Mouse (Mus musculus) cerebellum, adult 9-10 months (tissue): ENCODE measurements at regions not wholly inside any gene's neighbourhood (a gene's known extent, or its start where the extent isn't known, plus 50 kb on each side); places are given as distances from the start of the nearest gene placed in this dataset.
A peak's percentile ranks its signal among the peaks of the same experiment; 100 is the strongest.

Source experiments
- DNase-seq: peaks from one replicate; pipeline ENCODE4 v3.0.0; 2022

GRCm38 (mm10) chr1:186373386-186373785, 256.3 kb upstream of the Lyplal1 start:
- no peak for DNase-seq

GRCm38 (mm10) chr1:186372770-186373353, 255.8 kb upstream of the Lyplal1 start:
- no peak for DNase-seq

GRCm38 (mm10) chr1:186363356-186363755, 246.2 kb upstream of the Lyplal1 start:
- no peak for DNase-seq

- DNase-seq, result peak; percentile 1
Observed at GRCm38 (mm10) chr1:186358011-186358670, 241.0 kb upstream of the Lyplal1 start.

- DNase-seq, result no peak
Observed at GRCm38 (mm10) chr1:186354742-186355141, 237.6 kb upstream of the Lyplal1 start.

GRCm38 (mm10) chr1:186354072-186354471, 237.0 kb upstream of the Lyplal1 start:
- no peak for DNase-seq

GRCm38 (mm10) chr1:186350381-186350780, 233.3 kb upstream of the Lyplal1 start:
- no peak for DNase-seq

GRCm38 (mm10) chr1:186349966-186350365, 232.9 kb upstream of the Lyplal1 start:
- no peak for DNase-seq

GRCm38 (mm10) chr1:186347413-186348147, 230.5 kb upstream of the Lyplal1 start:
- DNase-seq, result no peak

- no peak for DNase-seq
Observed at GRCm38 (mm10) chr1:186345449-186345848, 228.3 kb upstream of the Lyplal1 start.

- no peak for DNase-seq
Observed at GRCm38 (mm10) chr1:186342931-186343506, 225.9 kb upstream of the Lyplal1 start.

- no peak for DNase-seq
Observed at GRCm38 (mm10) chr1:186342391-186342790, 225.3 kb upstream of the Lyplal1 start.

GRCm38 (mm10) chr1:186341878-186342277, 224.8 kb upstream of the Lyplal1 start:
- DNase-seq, result no peak

- no peak for DNase-seq
Observed at GRCm38 (mm10) chr1:186340701-186341100, 223.6 kb upstream of the Lyplal1 start.

- no peak for DNase-seq
Observed at GRCm38 (mm10) chr1:186317285-186317684, 200.2 kb upstream of the Lyplal1 start.

GRCm38 (mm10) chr1:186314180-186314579, 197.1 kb upstream of the Lyplal1 start:
- no peak for DNase-seq

GRCm38 (mm10) chr1:186312698-186313097, 195.6 kb upstream of the Lyplal1 start:
- DNase-seq, result no peak

- no peak for DNase-seq
Observed at GRCm38 (mm10) chr1:186312008-186312407, 194.9 kb upstream of the Lyplal1 start.

- no peak for DNase-seq
Observed at GRCm38 (mm10) chr1:186307627-186308026, 190.5 kb upstream of the Lyplal1 start.

- DNase-seq, result no peak
Observed at GRCm38 (mm10) chr1:186297464-186297863, 180.4 kb upstream of the Lyplal1 start.

- no peak for DNase-seq
Observed at GRCm38 (mm10) chr1:186295201-186295600, 178.1 kb upstream of the Lyplal1 start.

- DNase-seq, result no peak
Observed at GRCm38 (mm10) chr1:186294635-186295034, 177.5 kb upstream of the Lyplal1 start.

- no peak for DNase-seq
Observed at GRCm38 (mm10) chr1:186289117-186289516, 172.0 kb upstream of the Lyplal1 start.

- no peak for DNase-seq
Observed at GRCm38 (mm10) chr1:186287831-186288230, 170.7 kb upstream of the Lyplal1 start.
